Mouse (Mus musculus): ENCODE results near the gene Kpna6.

DNA sequence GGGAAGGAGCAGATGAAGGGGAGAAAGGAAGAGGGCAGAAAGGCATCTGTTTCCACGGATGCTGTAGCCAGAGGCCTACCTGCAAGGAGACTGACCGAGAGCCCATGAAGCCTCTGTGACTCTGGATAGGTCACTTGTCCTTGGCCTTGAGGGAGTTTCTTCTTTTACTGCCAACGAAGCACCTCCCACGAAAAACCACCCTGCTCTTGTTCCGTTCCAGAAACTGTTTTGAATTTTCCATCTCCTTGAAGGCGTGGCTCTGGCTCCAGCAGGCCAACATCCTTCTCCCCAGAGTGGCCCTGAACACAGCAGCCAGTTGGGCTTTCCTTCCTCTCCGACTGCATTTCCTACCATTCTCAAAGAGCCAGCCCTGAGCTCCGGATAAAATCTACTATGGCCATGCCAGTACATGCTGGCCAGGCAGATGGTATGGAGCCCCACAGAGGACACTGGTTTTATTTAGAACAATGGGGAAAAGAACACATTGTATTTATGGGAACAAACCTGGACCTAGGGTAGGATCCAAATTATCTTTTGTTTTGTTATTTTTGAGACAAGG lies 51.2 kb downstream of the Kpna6 start:
- TF ChIP-seq CTCF (IDR thresholded peaks at IDR 0.05; ENCODE audit: low read depth, low read length) (no peak), GATA1 (IDR thresholded peaks at IDR 0.05; ENCODE audit: borderline replicate concordance, low read length) (no peak), TAL1 (conservative IDR thresholded peaks at IDR 0.05; ENCODE audit: low read depth, low read length) (no peak), POLR2AphosphoS5 (IDR thresholded peaks at IDR 0.05; ENCODE audit: insufficient replicate concordance, low read depth, low read length) (no peak)

Measured in G1E (cell line).